23 mouse cellular contexts compared by ENCODE assay signal in genomic region chr11:72645386-72645785, GRCm38 (mm10). TPM values are rescaled to one million over a fixed set of nuclear protein-coding genes. Genes with fewer than 3 reads are reported as not detected.
DNase-seq lines count a peak whose midpoint lies in the region; ATAC-seq and TF ChIP-seq lines count a peak whose summit lies in the region.
"Had no signal": no experiment of that assay in that cellular context is flagged by ENCODE, and none has a peak within 500 bp of the region (broad histone marks: within the 10 kb centered on the region; RNA-seq: fewer than 3 reads in every experiment).

No protein-coding gene starts in this region.

- H3K27ac ChIP-seq in kidney, adult 2 months (ENCODE audit: insufficient read depth, low read depth, low read length), result no peak overlapping the region
- no peak overlapping the region for H3K27ac ChIP-seq in lung, embryonic 14.5 days (ENCODE audit: low read depth)
- H3K27ac ChIP-seq in lung, postnatal 0 days (ENCODE audit: low read length), result no peak overlapping the region
- H3K27ac ChIP-seq: gastrocnemius, adult 2 months; heart, adult 2 months; heart, embryonic 13.5 days; liver, embryonic 14.5 days had no signal

- no peak for TF ChIP-seq POLR2A in kidney, adult 2 months (IDR thresholded peaks at IDR 0.05; ENCODE audit: low read depth, low read length)

- H3K9me3 ChIP-seq in lung, embryonic 14.5 days (ENCODE audit: low read depth, low read length), result no peaks in the 10 kb centered on the region
- no peaks in the 10 kb centered on the region for H3K9me3 ChIP-seq in lung, postnatal 0 days (ENCODE audit: low read length)

- no peak overlapping the region for H3K9ac ChIP-seq in lung, embryonic 14.5 days
- no peak overlapping the region for H3K9ac ChIP-seq in lung, postnatal 0 days (replicated peaks; ENCODE audit: low read depth)
- H3K9ac ChIP-seq: heart, embryonic 13.5 days; liver, embryonic 14.5 days had no signal

- TF ChIP-seq EP300 in lung, postnatal 0 days (IDR thresholded peaks at IDR 0.05), result no peak

- TF ChIP-seq CTCF in kidney, adult 2 months (conservative IDR thresholded peaks at IDR 0.05; ENCODE audit: insufficient read depth, insufficient read length, low read depth, low read length), result no peak
- no peak for TF ChIP-seq CTCF in lung, embryonic 14.5 days (IDR thresholded peaks at IDR 0.05; ENCODE audit: low read depth)
- TF ChIP-seq CTCF in lung, postnatal 0 days (IDR thresholded peaks at IDR 0.05), result no peak

- H3K27me3 ChIP-seq in kidney, adult 2 months (replicated peaks; ENCODE audit: control insufficient read depth, insufficient read depth, low read length), result no peaks in the 10 kb centered on the region
- H3K27me3 ChIP-seq in lung, embryonic 14.5 days (ENCODE audit: insufficient read depth, low read length), result no peaks in the 10 kb centered on the region
- no peaks in the 10 kb centered on the region for H3K27me3 ChIP-seq in lung, postnatal 0 days (replicated peaks; ENCODE audit: insufficient read depth, low read length)
- H3K27me3 ChIP-seq: heart, embryonic 13.5 days had no signal

- no peaks in the 10 kb centered on the region for H3K4me1 ChIP-seq in kidney, adult 2 months (ENCODE audit: control insufficient read depth, insufficient read depth, low read length)
- H3K4me1 ChIP-seq in lung, embryonic 14.5 days (ENCODE audit: insufficient read depth), result no peaks in the 10 kb centered on the region
- no peaks in the 10 kb centered on the region for H3K4me1 ChIP-seq in lung, postnatal 0 days (ENCODE audit: insufficient read depth, low read depth, low read length)

- 52% methylated on average over 5 of the region's 5 CpGs for WGBS in kidney, adult 2 months
- 47% methylated on average over 5 of the region's 5 CpGs for WGBS in lung, embryonic 14.5 days
- 50% methylated on average over 5 of the region's 5 CpGs for WGBS in lung, postnatal 0 days

- peak; percentile 33 for DNase-seq in kidney, adult 2 months
- DNase-seq in kidney, adult 8-10 months, result no peak
- DNase-seq in lung, embryonic 14.5 days, result peak; percentile 24
- no peak for DNase-seq in lung, postnatal 0 days (ENCODE audit: low spot score)
- DNase-seq in kidney, postnatal 14 days, result peak; percentile 47
- DNase-seq in kidney, postnatal 4 days, result peak; percentile 66 to 67
- DNase-seq in urinary bladder, postnatal 25 days (ENCODE audit: low spot score), result no peak
- DNase-seq: adrenal gland, postnatal 36 days; B cell, adult 2 months; cerebellum, adult 2 months; cerebellum, postnatal 14 days; gastrocnemius, adult 2 months; gastrocnemius, postnatal 36 days; heart, adult 2 months; layer of hippocampus, adult 9-11 months; liver; midbrain, embryonic 14.5 days; thymus, postnatal 25 days had no signal

- H3K36me3 ChIP-seq in kidney, adult 2 months (ENCODE audit: control insufficient read depth, insufficient read depth, low read length), result no peaks in the 10 kb centered on the region
- no peaks in the 10 kb centered on the region for H3K36me3 ChIP-seq in lung, embryonic 14.5 days (ENCODE audit: insufficient read depth)
- H3K36me3 ChIP-seq in lung, postnatal 0 days (ENCODE audit: insufficient read depth, low read length), result no peaks in the 10 kb centered on the region

- no peak for ATAC-seq in lung, embryonic 14.5 days (ENCODE audit: insufficient read depth)
- ATAC-seq in lung, postnatal 0 days, result no peak
- ATAC-seq: forebrain, embryonic 16.5 days; hindbrain, embryonic 16.5 days had no signal

- no peak overlapping the region for H3K4me3 ChIP-seq in kidney, adult 2 months (ENCODE audit: insufficient read depth, low read depth, low read length)
- H3K4me3 ChIP-seq in lung, embryonic 14.5 days (ENCODE audit: low read depth, low read length), result no peak overlapping the region
- H3K4me3 ChIP-seq in lung, postnatal 0 days (ENCODE audit: low read depth, low read length), result no peak overlapping the region
- H3K4me3 ChIP-seq: erythroblast, embryonic 14.5 days; gastrocnemius, adult 2 months; heart, adult 2 months; heart, embryonic 13.5 days had no signal

- H3K4me2 ChIP-seq in lung, embryonic 14.5 days, result no peak overlapping the region
- H3K4me2 ChIP-seq in lung, postnatal 0 days (replicated peaks; ENCODE audit: low read depth, low read length), result no peak overlapping the region
- H3K4me2 ChIP-seq: heart, embryonic 13.5 days had no signal

RNA-seq across cellular contexts. Expression of gene Ube2g1, which starts 38.3 kb away (rescaled TPM):
- 8.4 and 8.9 TPM in 2 replicates for polyA plus RNA-seq in kidney, adult 2 months (2012; rRNA removed)
- 77.1 and 77.9 TPM in 2 replicates for polyA plus RNA-seq in lung, embryonic 14.5 days (2014; fragmentation: Nextera tagmentation; extraction: Ambion mirVana)
- polyA plus RNA-seq in lung, postnatal 0 days (2015; fragmentation: Nextera tagmentation; extraction: Ambion mirVana), result 44.9 and 48.4 TPM in 2 replicates

RNA-seq across cellular contexts. Expression of gene Ankfy1, which starts 44.4 kb away (rescaled TPM):
- polyA plus RNA-seq in kidney, adult 2 months (2012; rRNA removed), result 25.9 TPM in 2 replicates
- polyA plus RNA-seq in lung, embryonic 14.5 days (2014; fragmentation: Nextera tagmentation; extraction: Ambion mirVana), result 35.3 and 36.7 TPM in 2 replicates
- 7.9 and 9.4 TPM in 2 replicates for polyA plus RNA-seq in lung, postnatal 0 days (2015; fragmentation: Nextera tagmentation; extraction: Ambion mirVana)

Comparison
In these comparisons a context has a peak if more than half of its experiments do, and no peak if none do; other contexts are left out.
1. DNase-seq: peak in kidney, adult 2 months (single experiment), lung, embryonic 14.5 days (single experiment), kidney, postnatal 14 days (single experiment) and kidney, postnatal 4 days (2 of 2); none in kidney, adult 8-10 months (0 of 2), lung, postnatal 0 days (single experiment) and urinary bladder, postnatal 25 days (single experiment).